Mouse (Mus musculus): ENCODE data around the gene Kcnj9. TPM values are rescaled to one million over a fixed set of nuclear protein-coding genes. Genes with fewer than 3 reads are reported as not detected.

The Kcnj9 gene
- polyA plus RNA-seq, 1 experiment from 2014 or later = not detected

- WGBS = 81% methylated on average over 6 of the region's 6 CpGs
- no peak for DNase-seq (ENCODE audit: low spot score)
- no peak overlapping the region for H3K4me3 ChIP-seq
These were observed 55.7 kb downstream of the Kcnj9 start for GRCm38 (mm10) chr1:172273386-172273785.

DNA sequence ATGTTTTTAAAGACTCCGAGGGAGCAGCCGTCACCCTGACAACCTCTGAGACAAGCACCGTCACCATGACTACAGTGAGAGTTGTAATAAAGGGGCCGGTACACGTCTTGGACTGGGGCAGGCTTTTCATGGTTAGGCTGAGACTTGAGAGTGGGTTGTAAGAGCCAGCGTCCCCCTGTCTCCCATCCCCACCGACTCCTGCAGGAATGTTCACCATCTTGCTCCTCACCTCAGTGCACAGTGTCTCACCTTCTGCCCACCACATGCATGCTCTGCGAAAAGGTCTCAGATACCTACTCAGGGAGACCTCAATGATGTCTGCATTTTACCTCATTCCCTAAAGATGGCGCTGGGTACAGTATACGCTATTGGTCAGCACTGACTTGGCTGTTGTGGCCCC is 57.4 kb downstream of the Kcnj9 start:
- no peak overlapping the region for H3K27ac ChIP-seq
- no peaks in the 10 kb centered on the region for H3K9me3 ChIP-seq
- 82% methylated on average over 10 of the region's 10 CpGs for WGBS
- no peak for DNase-seq (ENCODE audit: low spot score)
- H3K4me1 ChIP-seq = peaks cover 10% of the 10 kb centered on the region
- no peak overlapping the region for H3K4me3 ChIP-seq
- no peaks in the 10 kb centered on the region for H3K36me3 ChIP-seq
- H3K27me3 ChIP-seq (ENCODE audit: insufficient read depth, poor library complexity, severe bottlenecking) = no peaks in the 10 kb centered on the region

More at GRCm38 (mm10) chr1:172273386-172273785, 55.7 kb downstream of the Kcnj9 start:
- peaks cover 11% of the 10 kb centered on the region for H3K4me1 ChIP-seq
- H3K36me3 ChIP-seq = peaks cover 8% of the 10 kb centered on the region; the same call in 1 of the 2 replicates
- H3K27ac ChIP-seq = no peak overlapping the region
- no peaks in the 10 kb centered on the region for H3K9me3 ChIP-seq
- H3K27me3 ChIP-seq (ENCODE audit: insufficient read depth, poor library complexity, severe bottlenecking) = no peaks in the 10 kb centered on the region

GRCm38 (mm10) chr1:172271208-172271607 is 57.9 kb downstream of the Kcnj9 start:
- 82% methylated on average over 3 of the region's 3 CpGs for WGBS
- no peak for DNase-seq (ENCODE audit: low spot score)
- Histone ChIP-seq H3K36me3 (no peaks in the 10 kb centered on the region), H3K27me3 (ENCODE audit: insufficient read depth, poor library complexity, severe bottlenecking) (no peaks in the 10 kb centered on the region), H3K9me3 (no peaks in the 10 kb centered on the region), H3K27ac (no peak overlapping the region), H3K4me1 (peaks cover 10% of the 10 kb centered on the region), H3K4me3 (no peak overlapping the region)

Other genes with a start within 250 kb of the Kcnj9 start
- gene Copa, start 246.8 kb downstream of the Kcnj9 start, polyA plus RNA-seq (2016; fragmentation: Nextera tagmentation; extraction: Ambion mirVana) = 188 and 218 TPM in 2 replicates
- 107 and 124 TPM in 2 replicates for gene Ncstn, start 246.5 kb downstream of the Kcnj9 start, polyA plus RNA-seq (2016; fragmentation: Nextera tagmentation; extraction: Ambion mirVana)
- 154 and 161 TPM in 2 replicates for gene Pex19, start 202.6 kb downstream of the Kcnj9 start, polyA plus RNA-seq (2016; fragmentation: Nextera tagmentation; extraction: Ambion mirVana)
- gene Dcaf8, start 181.2 kb downstream of the Kcnj9 start, polyA plus RNA-seq (2016; fragmentation: Nextera tagmentation; extraction: Ambion mirVana) = 110 and 125 TPM in 2 replicates
- 115 and 152 TPM in 2 replicates for gene Pea15a, start 122.5 kb downstream of the Kcnj9 start, polyA plus RNA-seq (2016; fragmentation: Nextera tagmentation; extraction: Ambion mirVana)
- 225 and 307 TPM in 2 replicates for gene Casq1, start 109.5 kb downstream of the Kcnj9 start, polyA plus RNA-seq (2016; fragmentation: Nextera tagmentation; extraction: Ambion mirVana)
- gene Atp1a4, start 70.9 kb downstream of the Kcnj9 start, polyA plus RNA-seq (2016; fragmentation: Nextera tagmentation; extraction: Ambion mirVana) = 0.09 and 0.12 TPM in 2 replicates
- gene Igsf8, start 67.7 kb downstream of the Kcnj9 start, polyA plus RNA-seq (2016; fragmentation: Nextera tagmentation; extraction: Ambion mirVana) = 30.1 and 33.2 TPM in 2 replicates
- 8.7 and 22.5 TPM in 2 replicates for gene Atp1a2, start 31.3 kb downstream of the Kcnj9 start, polyA plus RNA-seq (2016; fragmentation: Nextera tagmentation; extraction: Ambion mirVana)
- 0.09 TPM in 1 of 2 replicates, not detected in the other for gene Kcnj10, start 11.9 kb upstream of the Kcnj9 start, polyA plus RNA-seq (2016; fragmentation: Nextera tagmentation; extraction: Ambion mirVana)
- 8.0 and 8.6 TPM in 2 replicates for gene Pigm, start 47.2 kb upstream of the Kcnj9 start, polyA plus RNA-seq (2016; fragmentation: Nextera tagmentation; extraction: Ambion mirVana)
- gene Slamf9, start 146.0 kb upstream of the Kcnj9 start, polyA plus RNA-seq (2016; fragmentation: Nextera tagmentation; extraction: Ambion mirVana) = 0.92 and 1.1 TPM in 2 replicates
- gene Igsf9, start 152.5 kb upstream of the Kcnj9 start, polyA plus RNA-seq (2016; fragmentation: Nextera tagmentation; extraction: Ambion mirVana) = 13.7 and 37.5 TPM in 2 replicates
- gene Tagln2, start 170.7 kb upstream of the Kcnj9 start, polyA plus RNA-seq (2016; fragmentation: Nextera tagmentation; extraction: Ambion mirVana) = 276 and 315 TPM in 2 replicates
- 1.7 and 2.4 TPM in 2 replicates for gene Cfap45, start 191.5 kb upstream of the Kcnj9 start, polyA plus RNA-seq (2016; fragmentation: Nextera tagmentation; extraction: Ambion mirVana)
- gene Vsig8, start 226.6 kb upstream of the Kcnj9 start, polyA plus RNA-seq (2016; fragmentation: Nextera tagmentation; extraction: Ambion mirVana) = 0.12 TPM in 1 of 2 replicates, not detected in the other

Data from heart, embryonic 10.5 days (tissue).